Mouse (Mus musculus): ENCODE data around the gene Rplp0.
A peak's percentile ranks its signal among the peaks of the same experiment; 100 is the strongest.
"Not testable (repeated sequence)": the region's sequence is repeated elsewhere in the genome, so short reads cannot be mapped to it uniquely, and the experiment has no call there.

The Rplp0 gene

GRCm38 (mm10) chr5:115551386-115551785 is 7.9 kb upstream of the Rplp0 start:
- DNase-seq (ENCODE audit: low spot score): no peak

GRCm38 (mm10) chr5:115551799-115552198 is 7.5 kb upstream of the Rplp0 start:
- no peak for DNase-seq (ENCODE audit: low spot score)

- DNase-seq (ENCODE audit: low spot score): no peak
Observed at GRCm38 (mm10) chr5:115553801-115554420, 5.4 kb upstream of the Rplp0 start.

- no peak for DNase-seq (ENCODE audit: low spot score)
Observed at GRCm38 (mm10) chr5:115554536-115555291, 4.6 kb upstream of the Rplp0 start.

- peak; percentile 63 for DNase-seq (ENCODE audit: low spot score)
Observed at GRCm38 (mm10) chr5:115556217-115556616, 3.0 kb upstream of the Rplp0 start.

DNA sequence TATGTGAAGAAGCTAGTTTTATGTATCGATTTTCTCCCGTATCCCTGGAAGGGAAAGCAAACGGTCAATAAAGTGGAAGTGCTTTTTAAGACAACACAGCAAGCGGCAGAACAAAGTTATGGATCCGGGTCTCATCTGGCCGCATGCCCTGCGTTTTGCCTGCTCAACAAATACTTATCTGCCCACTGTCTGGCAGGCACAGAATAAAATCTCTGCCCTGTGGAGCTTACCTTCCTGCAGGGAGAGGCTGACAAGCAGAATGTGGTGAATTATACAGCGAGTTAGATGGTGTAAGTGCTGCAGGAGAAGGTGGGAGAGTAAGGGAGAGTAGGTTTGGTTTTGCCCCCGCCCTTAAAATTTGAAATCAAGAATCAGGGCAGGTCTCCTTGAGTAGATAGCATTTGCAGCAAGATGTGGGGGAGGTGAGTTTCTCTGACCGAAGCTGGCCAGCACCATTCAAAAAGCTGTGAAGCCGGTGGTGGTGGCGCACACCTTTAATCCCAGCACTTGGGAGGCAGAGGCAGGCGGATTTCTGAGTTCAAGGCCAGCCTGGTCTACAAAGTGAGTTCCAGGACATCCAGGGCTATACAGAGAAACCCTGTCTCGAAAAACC is 979 bp upstream of the Rplp0 start:
- DNase-seq (ENCODE audit: low spot score): no peak

DNA sequence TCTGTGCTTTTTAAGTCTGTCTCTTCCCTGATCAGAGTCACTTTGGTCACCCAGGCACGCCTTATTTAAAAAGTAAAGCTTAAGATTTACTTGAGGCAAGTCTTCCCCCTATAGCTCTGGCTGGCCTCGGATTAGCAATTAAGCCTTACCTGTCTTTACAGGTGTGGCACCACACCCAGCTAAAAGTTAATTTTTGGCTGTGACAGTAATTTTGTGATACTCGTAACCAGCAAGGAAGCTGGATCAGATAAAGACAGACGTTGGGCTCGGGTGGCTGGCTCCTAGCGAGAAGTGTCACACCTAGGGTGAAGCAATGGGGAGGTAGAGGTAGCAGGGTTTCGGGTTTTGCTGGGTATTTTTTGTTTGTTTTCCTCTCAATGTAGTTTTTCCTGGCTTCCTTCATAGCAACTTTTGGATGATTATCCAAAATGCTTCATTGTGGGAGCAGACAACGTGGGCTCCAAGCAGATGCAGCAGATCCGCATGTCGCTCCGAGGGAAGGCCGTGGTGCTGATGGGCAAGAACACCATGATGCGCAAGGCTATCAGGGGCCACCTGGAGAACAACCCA is 1.2 kb downstream of the Rplp0 start:
- no peak for DNase-seq (ENCODE audit: low spot score)

- DNase-seq (ENCODE audit: low spot score): no peak
Observed at GRCm38 (mm10) chr5:115563771-115564585, 4.7 kb downstream of the Rplp0 start.

DNA sequence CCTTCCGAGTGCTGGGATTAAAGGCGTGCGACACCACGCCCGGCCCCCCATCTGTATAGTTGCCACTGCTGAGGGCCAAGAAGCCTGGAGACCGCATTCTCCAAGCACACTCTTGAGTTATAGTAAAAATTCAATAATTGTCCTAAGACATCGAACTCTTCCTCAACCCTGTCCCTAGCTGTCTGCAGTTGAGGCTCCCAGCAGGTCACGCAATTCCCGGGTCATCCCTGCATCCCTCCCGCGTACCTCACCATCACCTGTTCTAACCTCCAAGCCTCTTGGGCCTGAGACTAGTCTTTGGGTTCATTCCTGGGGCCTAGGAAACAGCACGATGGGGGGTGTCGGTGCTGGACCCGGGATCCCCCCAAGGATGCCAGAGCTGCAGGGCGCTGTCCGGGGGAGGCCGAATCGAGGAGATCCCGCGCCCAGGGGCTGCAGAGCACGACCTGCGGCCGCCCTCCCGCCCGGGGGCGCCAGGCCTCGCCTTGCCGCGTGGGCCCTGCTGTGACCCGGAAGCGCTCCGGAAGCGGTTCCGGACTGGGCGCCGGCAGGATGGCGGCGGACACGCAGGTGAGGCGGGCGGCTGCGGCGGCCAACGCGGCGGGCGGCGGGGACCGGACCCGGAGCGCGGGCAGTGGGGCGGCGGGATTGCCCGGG is 5.6 kb downstream of the Rplp0 start, which contains the start of gene Gcn1l1:
TSS of gene Gcn1l1 (plus strand) at position 518 of the 657 bp plus-strand sequence.
- DNase-seq (ENCODE audit: low spot score): no peak

GRCm38 (mm10) chr5:115565403-115565802 is 6.1 kb downstream of the Rplp0 start:
- DNase-seq (ENCODE audit: low spot score): no peak

DNA sequence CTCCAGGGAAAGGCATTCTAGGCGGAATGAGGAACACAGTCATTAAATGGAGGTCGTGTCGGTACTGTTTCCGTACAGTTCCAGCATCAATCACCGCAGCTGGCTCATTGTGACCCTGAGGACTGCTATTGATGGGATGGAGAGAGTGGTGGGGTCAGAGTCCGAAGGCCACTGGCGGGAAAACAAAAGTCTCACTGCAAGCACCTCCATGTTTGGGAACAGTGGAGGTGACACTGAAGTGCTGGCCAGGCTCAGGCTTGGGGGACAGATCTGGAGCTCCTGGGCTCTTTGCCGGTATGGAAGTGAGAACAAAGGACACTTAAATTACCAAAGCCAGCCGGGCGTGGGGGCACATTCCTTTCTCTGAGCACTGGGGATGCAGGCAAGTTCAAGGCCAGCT is 9.4 kb downstream of the Rplp0 start:
- no peak for DNase-seq (ENCODE audit: low spot score)

GRCm38 (mm10) chr5:115569308-115569707 is 10.0 kb downstream of the Rplp0 start:
- no peak for DNase-seq (ENCODE audit: low spot score)

DNA sequence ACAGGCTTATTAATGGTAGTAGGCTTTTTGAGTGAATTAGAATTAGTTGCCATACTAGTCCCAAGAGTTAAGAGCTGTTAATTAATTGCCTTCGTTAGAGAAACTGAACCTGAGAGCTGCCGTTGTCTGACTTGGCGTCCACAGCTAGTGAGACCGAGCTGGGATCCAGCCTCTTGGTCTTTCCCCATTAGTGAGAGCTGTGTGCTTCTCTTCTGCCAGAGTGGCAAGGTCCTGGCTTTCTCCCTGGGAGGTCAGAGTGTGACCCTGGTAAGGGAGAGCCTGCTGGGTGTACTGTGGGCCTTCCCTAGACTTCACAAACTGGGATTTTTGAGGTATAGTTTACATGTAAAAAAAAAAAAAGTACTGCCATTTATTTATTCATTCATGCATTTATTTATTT is 10.5 kb downstream of the Rplp0 start:
- no peak for DNase-seq (ENCODE audit: low spot score)

GRCm38 (mm10) chr5:115571086-115571485 is 11.8 kb downstream of the Rplp0 start:
- no peak for DNase-seq (ENCODE audit: low spot score)

DNA sequence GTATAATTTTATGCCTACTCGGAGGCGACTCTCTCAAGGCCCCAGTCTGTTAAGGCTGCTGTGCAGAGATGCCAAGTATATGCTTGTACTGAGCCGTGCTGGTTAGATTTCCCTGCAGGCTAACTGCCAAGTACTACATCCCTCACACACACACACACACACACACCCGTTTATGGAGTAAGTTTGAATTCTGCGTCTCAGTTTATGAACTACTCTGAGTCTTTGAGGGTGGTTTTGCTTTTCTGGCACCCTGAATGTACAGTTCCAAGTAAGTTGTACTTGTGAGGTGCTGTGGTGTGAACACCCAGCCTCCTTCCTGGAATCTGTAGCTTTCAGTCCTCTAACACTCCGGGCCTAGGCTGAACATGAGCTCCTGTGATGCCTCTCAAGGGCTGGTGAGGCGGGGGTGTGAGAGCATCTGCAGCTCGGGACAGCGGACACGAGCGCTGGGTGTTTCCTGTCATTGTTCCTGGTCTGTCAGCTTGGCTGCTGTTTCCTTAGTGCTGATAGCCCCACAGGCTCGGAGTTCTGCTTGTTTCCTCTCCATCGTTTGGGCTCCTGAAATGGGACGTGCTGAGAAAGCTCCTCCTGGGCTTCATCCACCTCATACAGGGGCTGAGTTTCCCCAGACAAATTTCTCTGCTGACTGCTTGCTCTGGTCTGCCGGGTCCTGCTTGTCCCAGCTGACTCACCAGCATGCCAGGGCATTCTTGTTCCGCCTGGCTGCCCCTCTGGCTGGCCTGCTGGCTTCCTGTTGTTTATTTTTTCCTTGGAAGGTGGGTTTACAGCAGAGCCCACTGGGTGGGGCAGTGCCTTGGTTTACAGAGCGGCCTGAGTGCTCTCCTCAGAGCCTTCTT is 13.6 kb downstream of the Rplp0 start:
- DNase-seq (ENCODE audit: low spot score): no peak

DNA sequence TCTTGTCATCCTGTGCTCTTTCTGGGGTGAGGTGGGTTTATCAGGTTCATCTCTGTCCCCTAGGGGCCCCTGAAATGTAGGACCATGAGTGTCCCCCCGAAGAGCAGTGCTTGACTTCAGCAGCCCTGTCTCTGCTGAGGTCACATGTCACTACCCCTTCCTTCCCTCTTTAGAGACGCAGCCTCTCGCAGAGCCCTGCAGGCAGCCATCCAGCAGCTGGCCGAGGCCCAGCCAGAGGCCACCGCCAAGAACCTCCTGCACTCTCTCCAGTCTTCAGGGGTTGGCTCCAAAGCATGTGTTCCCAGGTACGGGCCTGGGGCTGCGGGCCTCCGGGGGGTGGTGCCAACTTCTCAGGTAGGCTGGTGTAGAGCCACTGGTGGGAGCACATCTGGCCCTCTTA is 15.7 kb downstream of the Rplp0 start:
- DNase-seq (ENCODE audit: low spot score): no peak

DNA sequence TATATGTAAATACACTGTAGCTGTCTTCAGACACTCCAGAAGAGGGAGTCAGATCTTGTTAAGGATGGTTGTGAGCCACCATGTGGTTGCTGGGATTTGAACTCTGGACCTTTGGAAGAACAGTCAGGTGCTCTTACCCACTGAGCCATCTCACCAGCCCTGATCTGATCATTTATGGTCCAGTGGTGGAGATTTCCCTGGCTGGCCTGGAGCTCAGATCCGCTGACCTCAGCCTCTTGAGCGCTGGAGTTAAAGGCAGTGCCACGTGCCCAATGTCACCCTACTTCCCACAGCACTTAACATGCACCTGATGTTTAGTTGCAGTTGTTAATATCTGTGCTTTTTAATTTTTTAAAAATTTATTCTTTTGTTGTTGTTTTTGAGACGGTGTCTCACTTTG is 18.4 kb downstream of the Rplp0 start:
- not testable (repeated sequence) for DNase-seq (ENCODE audit: low spot score)

DNA sequence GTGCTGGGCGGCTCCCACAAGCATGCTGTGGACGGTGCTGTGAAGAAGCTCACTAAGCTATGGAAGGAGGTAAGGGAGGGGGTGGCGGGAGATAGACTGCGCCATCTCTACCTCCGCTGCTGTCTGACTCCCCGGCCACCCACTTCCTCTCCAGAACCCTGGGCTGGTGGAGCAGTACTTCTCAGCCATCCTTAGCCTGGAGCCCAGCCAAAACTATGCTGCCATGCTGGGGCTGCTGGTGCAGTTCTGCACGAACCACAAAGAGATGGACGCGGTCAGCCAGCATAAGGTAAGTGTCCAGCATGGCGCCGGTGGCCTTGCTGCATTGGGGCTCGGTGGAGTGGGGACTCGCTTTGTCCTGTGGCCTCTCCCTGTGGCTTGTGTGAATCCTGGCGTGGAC is 19.7 kb downstream of the Rplp0 start:
- DNase-seq (ENCODE audit: low spot score): no peak

DNA sequence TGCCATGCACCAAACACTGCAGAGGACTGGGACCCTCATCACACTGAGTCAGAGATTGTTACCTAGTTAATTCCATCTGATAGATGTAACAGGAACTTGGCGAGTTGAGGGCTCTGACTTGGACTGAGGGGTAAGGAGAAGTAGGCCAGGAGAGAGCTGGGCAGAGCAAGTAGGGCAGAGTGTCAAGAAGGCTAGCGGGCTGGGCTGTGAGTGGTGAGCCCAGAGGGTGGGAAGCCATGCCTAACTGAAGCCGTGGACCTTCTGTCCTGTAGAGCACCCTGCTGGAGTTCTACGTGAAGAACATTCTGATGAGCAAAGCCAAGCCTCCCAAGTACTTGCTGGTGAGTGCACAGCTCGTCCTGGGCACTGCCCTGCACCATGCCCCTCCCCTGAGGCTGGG is 20.1 kb downstream of the Rplp0 start:
- DNase-seq (ENCODE audit: low spot score): no peak

DNA sequence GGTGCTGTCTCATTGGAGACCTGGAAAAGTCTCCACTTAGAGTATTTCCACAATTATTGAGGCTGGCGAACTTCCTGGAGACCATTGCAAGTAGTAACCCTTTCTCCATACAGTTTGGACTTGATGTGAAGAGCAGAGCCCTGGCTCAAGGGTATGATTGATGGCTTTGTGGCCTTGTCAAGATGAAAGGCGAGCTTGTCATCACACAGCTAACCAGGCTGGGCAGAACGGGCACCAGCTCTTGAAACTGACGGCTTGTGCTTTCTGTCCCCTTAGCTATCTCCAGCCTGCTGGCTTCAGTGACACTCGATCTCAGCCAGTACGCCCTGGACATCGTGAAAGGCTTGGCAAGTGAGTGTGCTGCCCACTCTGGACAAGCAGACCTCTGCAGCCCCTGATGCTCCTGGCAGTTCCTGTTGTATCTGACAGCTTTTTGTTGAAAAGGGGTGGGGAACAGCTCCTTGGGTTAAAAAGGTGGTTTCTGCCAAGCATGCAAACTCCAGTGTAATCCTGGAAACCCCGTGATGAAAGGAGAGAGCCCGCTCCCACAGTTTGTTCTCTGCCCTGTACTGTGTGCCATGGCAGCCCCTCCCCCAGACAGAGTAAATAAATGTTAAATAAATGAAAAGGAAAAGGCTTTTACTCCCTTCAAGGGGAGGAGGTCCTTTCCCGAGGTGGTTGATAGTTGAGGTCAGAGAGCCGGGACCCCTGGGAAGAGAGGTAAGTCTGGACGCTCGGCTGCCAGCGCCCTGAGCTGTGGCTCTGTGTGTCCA is 21.1 kb downstream of the Rplp0 start:
- DNase-seq (ENCODE audit: low spot score): no peak
